Mouse (Mus musculus) retina, postnatal 1 day (tissue): ENCODE measurements around the gene Timm22.
A peak's percentile ranks its signal among the peaks of the same experiment; 100 is the strongest.

ENCODE experiments used
- DNase-seq: peaks from one replicate; pipeline ENCODE4 v3.0.0-alpha.2; 2012

The Timm22 gene

GRCm38 (mm10) chr11:76436864-76437437, 30.2 kb downstream of the Timm22 start:
- peak; percentile 67 for DNase-seq

GRCm38 (mm10) chr11:76439666-76440065, 32.9 kb downstream of the Timm22 start:
- peak; percentile 58 for DNase-seq

GRCm38 (mm10) chr11:76445459-76445858, 38.7 kb downstream of the Timm22 start:
- no peak for DNase-seq

GRCm38 (mm10) chr11:76446251-76446650, 39.5 kb downstream of the Timm22 start:
- DNase-seq = peak; percentile 78

GRCm38 (mm10) chr11:76449520-76450201, 42.9 kb downstream of the Timm22 start:
- DNase-seq = peak; percentile 32

GRCm38 (mm10) chr11:76450202-76450561, 43.4 kb downstream of the Timm22 start:
- DNase-seq = peak; percentile 59

GRCm38 (mm10) chr11:76454492-76454891, 47.7 kb downstream of the Timm22 start:
- DNase-seq = peak; percentile 81

GRCm38 (mm10) chr11:76456233-76456632, 49.5 kb downstream of the Timm22 start:
- DNase-seq = peak; percentile 91

- peak; percentile 42 for DNase-seq
These were observed 50.1 kb downstream of the Timm22 start for GRCm38 (mm10) chr11:76456897-76457296.

GRCm38 (mm10) chr11:76458730-76459129, 52.0 kb downstream of the Timm22 start:
- no peak for DNase-seq

- DNase-seq = no peak
These were observed 52.7 kb downstream of the Timm22 start for GRCm38 (mm10) chr11:76459489-76459888.

GRCm38 (mm10) chr11:76461201-76461600, 54.4 kb downstream of the Timm22 start:
- DNase-seq = peak; percentile 62

- peak; percentile 53 for DNase-seq
These were observed 54.9 kb downstream of the Timm22 start for GRCm38 (mm10) chr11:76461696-76462095.

GRCm38 (mm10) chr11:76465879-76466278, 59.1 kb downstream of the Timm22 start:
- no peak for DNase-seq
